Mouse (Mus musculus) thymus, adult 2 months (tissue): ENCODE results near the gene Erbb3.

Experiments
- CTCF ChIP-seq: fragments of 200-500 bp; IDR thresholded peaks from 2 replicates; pipeline ENCODE4 v1.5.1; 2012; ENCODE audit warnings: mild to moderate bottlenecking, control low read depth, low read length, moderate library complexity, borderline replicate concordance; ENCODE audit not compliant: control insufficient read depth, poor library complexity, insufficient read depth; ENCODE audit errors: extremely low read depth
- POLR2A ChIP-seq: fragments of 200-500 bp; IDR thresholded peaks from 2 replicates; pipeline ENCODE4 v1.6.1; 2012; ENCODE audit warnings: mild to moderate bottlenecking, low read length, control low read depth, moderate library complexity; ENCODE audit not compliant: control insufficient read depth, poor library complexity, insufficient read depth; ENCODE audit errors: extremely low read depth

DNA sequence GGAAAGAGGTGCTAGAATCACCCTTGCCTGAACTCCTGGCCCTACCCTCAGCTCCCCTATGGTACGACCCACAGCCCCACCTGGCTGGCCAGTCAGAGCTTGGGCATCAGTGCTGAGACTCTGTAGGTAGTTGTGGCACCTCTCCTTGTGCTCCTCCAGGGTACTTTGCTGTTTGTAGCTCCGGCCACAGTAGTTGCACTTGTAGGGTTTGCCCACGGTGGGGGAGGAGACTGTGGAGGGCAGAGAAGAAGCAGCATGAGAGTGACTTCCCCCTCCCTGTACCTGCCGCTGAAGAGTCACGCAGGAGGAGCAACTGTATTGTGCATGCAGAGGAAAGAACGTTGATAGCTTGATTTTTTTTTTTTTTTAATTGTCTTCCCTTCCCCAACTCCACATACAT lies 47.1 kb upstream of the Erbb3 start:
- TF ChIP-seq CTCF (no peak), POLR2A (no peak)
